ENCODE assay signal across 14 mouse cellular contexts in the genomic region with DNA sequence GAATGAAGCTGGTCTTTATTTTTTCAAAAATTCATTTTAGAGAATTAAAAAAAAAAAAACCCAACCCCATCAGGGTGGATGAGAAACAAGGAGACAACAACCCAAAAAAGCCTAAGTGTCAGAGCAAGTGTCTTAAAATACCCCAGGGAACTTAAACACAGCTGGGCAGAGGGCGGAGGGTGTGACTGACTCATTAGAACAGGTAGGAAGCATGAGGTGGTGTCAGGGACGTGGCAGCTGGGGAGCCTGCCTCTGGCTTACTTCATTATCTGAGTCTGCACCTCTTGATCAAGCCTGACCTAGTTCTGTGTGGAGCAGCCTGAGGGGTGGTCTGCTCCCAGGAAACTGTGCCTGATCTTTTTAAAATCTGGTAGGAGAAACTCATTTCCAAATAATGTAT. TPM values are rescaled to one million over a fixed set of nuclear protein-coding genes. Genes with fewer than 3 reads are reported as not detected.
"Had no signal": no experiment of that assay in that cellular context is flagged by ENCODE, and none has a peak within 500 bp of the region (broad histone marks: within the 10 kb centered on the region; RNA-seq: fewer than 3 reads in every experiment).

No protein-coding gene starts in this region.

- H3K4me3 ChIP-seq: layer of hippocampus, adult 2 months; liver, embryonic 13.5 days; midbrain, embryonic 12.5 days; midbrain, embryonic 15.5 days; neural tube, embryonic 12.5 days; neural tube, embryonic 15.5 days had no signal

- H3K27ac ChIP-seq: layer of hippocampus, adult 2 months; liver, embryonic 13.5 days; macrophage; midbrain, embryonic 12.5 days; midbrain, embryonic 15.5 days; neural tube, embryonic 12.5 days; neural tube, embryonic 15.5 days; stomach, postnatal 0 days had no signal

- H3K9ac ChIP-seq: liver, embryonic 13.5 days; midbrain, embryonic 12.5 days; midbrain, embryonic 15.5 days; neural tube, embryonic 12.5 days; neural tube, embryonic 15.5 days had no signal

- H3K36me3 ChIP-seq: liver, embryonic 13.5 days; midbrain, embryonic 12.5 days; midbrain, embryonic 15.5 days; neural tube, embryonic 12.5 days; neural tube, embryonic 15.5 days had no signal

- DNase-seq: kidney, adult 18-20 months; kidney, adult 9 months; kidney, postnatal 14 days; layer of hippocampus, adult 9-11 months; liver, embryonic 13.5 days; lung, adult 2 months; thymus, postnatal 25 days had no signal

- H3K4me1 ChIP-seq: liver, embryonic 13.5 days; midbrain, embryonic 12.5 days; neural tube, embryonic 12.5 days; neural tube, embryonic 15.5 days had no signal

- H3K27me3 ChIP-seq: liver, embryonic 13.5 days; midbrain, embryonic 12.5 days; midbrain, embryonic 15.5 days; neural tube, embryonic 12.5 days; neural tube, embryonic 15.5 days had no signal

RNA-seq across cellular contexts. Expression of gene Erc2, which starts 20.8 kb away (rescaled TPM):
- polyA plus RNA-seq: macrophage had no signal
